Mouse (Mus musculus): ENCODE data around the gene Golga2. TPM values are rescaled to one million over a fixed set of nuclear protein-coding genes. Genes with fewer than 3 reads are reported as not detected.

Gene Golga2
- total and polyA plus RNA-seq, 3 experiments = 15.4 to 27.1 (median 23.0) TPM

DNA sequence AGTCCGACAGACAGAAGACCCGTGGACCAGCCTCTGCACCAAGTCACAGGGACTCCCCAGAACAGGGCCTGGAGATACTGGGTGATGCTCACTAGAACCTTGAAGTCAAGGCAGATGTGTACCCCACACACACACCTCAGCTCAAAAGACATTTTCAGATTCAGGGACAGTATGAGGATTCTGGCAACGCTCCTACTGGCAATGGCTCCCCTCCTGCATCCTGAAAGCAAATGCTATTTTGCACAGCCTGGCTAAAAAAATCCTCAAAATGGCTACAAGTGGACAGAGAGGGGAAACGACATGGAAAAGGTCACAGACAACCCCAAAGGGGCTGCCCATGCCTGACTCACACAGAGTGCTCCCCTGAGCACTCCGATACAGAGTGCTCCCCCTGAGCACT, 45.0 kb downstream of the Golga2 start:
- H3K27me3 ChIP-seq (replicated peaks) = peaks cover 97% of the 10 kb centered on the region
- H3K27ac ChIP-seq (ENCODE audit: insufficient read depth, low read depth) = no peak overlapping the region
- in situ Hi-C loops (cut with MboI; ENCODE audit: low pct_ligation_motif_present, low pct_unique_long_range_greater_than_20kb, low sequenced_read_pairs) (no loop called here), dilution Hi-C loops (cut with MboI; ENCODE audit: extremely low pct_ligation_motif_present, extremely low pct_unique_long_range_greater_than_20kb, low sequenced_read_pairs) (no loop called here)
- no peaks in the 10 kb centered on the region for H3K4me1 ChIP-seq (ENCODE audit: control insufficient read depth in 1 of 2, insufficient read depth in 2 of 2)
- H3K79me2 ChIP-seq (replicated peaks; ENCODE audit: control insufficient read depth, extremely low read depth, insufficient read depth, poor library complexity, severe bottlenecking) = no peaks in the 10 kb centered on the region
- H3K9me3 ChIP-seq (replicated peaks; ENCODE audit: low read length) = no peaks in the 10 kb centered on the region
- H3K4me2 ChIP-seq (ENCODE audit: insufficient read depth, low read depth, poor library complexity, severe bottlenecking) = no peak overlapping the region
- H3K4me3 ChIP-seq (replicated peaks in 1 of 3; ENCODE audit: low read depth in 2 of 3, low read length in 2 of 3, poor library complexity in 1 of 3) = no peak overlapping the region
- no peaks in the 10 kb centered on the region for H3K36me3 ChIP-seq (replicated peaks in 1 of 2; ENCODE audit: control insufficient read depth in 1 of 2, insufficient read depth in 1 of 2, low read length in 1 of 2)
- H3K9ac ChIP-seq (ENCODE audit: insufficient read depth, low read depth) = no peak overlapping the region
- TF ChIP-seq MYC (IDR thresholded peaks at IDR 0.05; ENCODE audit: low read depth, low read length) (no peak), JUN (IDR thresholded peaks at IDR 0.05; ENCODE audit: insufficient read depth, low read depth, low read length) (no peak), MXI1 (IDR thresholded peaks at IDR 0.05; ENCODE audit: low read depth, low read length) (no peak), RCOR1 (conservative IDR thresholded peaks at IDR 0.05; ENCODE audit: low read depth, low read length) (no peak), ELF1 (IDR thresholded peaks at IDR 0.05; ENCODE audit: low read depth, low read length) (no peak), PAX5 (IDR thresholded peaks at IDR 0.05; ENCODE audit: low read length) (no peak), TCF12 (IDR thresholded peaks at IDR 0.05; ENCODE audit: low read depth, low read length) (no peak), POLR2AphosphoS2 (IDR thresholded peaks at IDR 0.05; ENCODE audit: low read depth, low read length) (no peak), CHD2 (IDR thresholded peaks at IDR 0.05; ENCODE audit: low read length) (no peak), BHLHE40 (IDR thresholded peaks at IDR 0.05; ENCODE audit: low read depth, low read length) (no peak), JUND (conservative IDR thresholded peaks at IDR 0.05; ENCODE audit: low read depth, low read length) (no peak), POLR2A (IDR thresholded peaks at IDR 0.05; ENCODE audit: low read depth, low read length) (no peak), KAT2A (IDR thresholded peaks at IDR 0.05; ENCODE audit: insufficient replicate concordance, low read length) (no peak), EP300 (IDR thresholded peaks at IDR 0.05; ENCODE audit: low read length) (no peak), GABPA (IDR thresholded peaks at IDR 0.05; ENCODE audit: insufficient replicate concordance, low read depth, low read length) (no peak), UBTF (IDR thresholded peaks at IDR 0.05; ENCODE audit: low read depth, low read length) (no peak)
- DNase-seq (ENCODE audit: extremely low read depth) = no peak

GRCm38 (mm10) chr2:32335888-32336287, 48.7 kb downstream of the Golga2 start:
- Histone ChIP-seq H3K27me3 (replicated peaks) (peaks cover 88% of the 10 kb centered on the region), H3K4me2 (ENCODE audit: insufficient read depth, low read depth, poor library complexity, severe bottlenecking) (no peak overlapping the region), H3K9me3 (replicated peaks; ENCODE audit: low read length) (peaks cover 7% of the 10 kb centered on the region), H3K36me3 (replicated peaks in 1 of 2; ENCODE audit: control insufficient read depth in 1 of 2, insufficient read depth in 1 of 2, low read length in 1 of 2) (no peaks in the 10 kb centered on the region), H3K9ac (ENCODE audit: insufficient read depth, low read depth) (no peak overlapping the region), H3K4me1 (ENCODE audit: control insufficient read depth in 1 of 2, insufficient read depth in 2 of 2) (no peaks in the 10 kb centered on the region), H3K79me2 (replicated peaks; ENCODE audit: control insufficient read depth, extremely low read depth, insufficient read depth, poor library complexity, severe bottlenecking) (no peaks in the 10 kb centered on the region), H3K27ac (ENCODE audit: insufficient read depth, low read depth) (no peak overlapping the region), H3K4me3 (replicated peaks in 1 of 3; ENCODE audit: low read depth in 2 of 3, low read length in 2 of 3, poor library complexity in 1 of 3) (no peak overlapping the region)
- dilution Hi-C loops (cut with MboI; ENCODE audit: extremely low pct_ligation_motif_present, extremely low pct_unique_long_range_greater_than_20kb, low sequenced_read_pairs) = no loop called here
- in situ Hi-C loops (cut with MboI; ENCODE audit: low pct_ligation_motif_present, low pct_unique_long_range_greater_than_20kb, low sequenced_read_pairs) = no loop called here
- no peak for DNase-seq (ENCODE audit: extremely low read depth)
- TF ChIP-seq KAT2A (IDR thresholded peaks at IDR 0.05; ENCODE audit: insufficient replicate concordance, low read length) = no peak
- no peak for TF ChIP-seq ZNF384 (IDR thresholded peaks at IDR 0.05; ENCODE audit: low read depth, low read length)
- no peak for TF ChIP-seq UBTF (IDR thresholded peaks at IDR 0.05; ENCODE audit: low read depth, low read length)
- no peak for TF ChIP-seq ZKSCAN1 (IDR thresholded peaks at IDR 0.05; ENCODE audit: borderline replicate concordance, low read depth, low read length)
- no peak for TF ChIP-seq RAD21 (IDR thresholded peaks at IDR 0.05; ENCODE audit: low read depth, low read length)
- no peak for TF ChIP-seq SMC3 (IDR thresholded peaks at IDR 0.05; ENCODE audit: low read depth, low read length)
- no peak for TF ChIP-seq ELF1 (IDR thresholded peaks at IDR 0.05; ENCODE audit: low read depth, low read length)
- TF ChIP-seq RCOR1 (conservative IDR thresholded peaks at IDR 0.05; ENCODE audit: low read depth, low read length) = no peak
- no peak for TF ChIP-seq MAX (IDR thresholded peaks at IDR 0.05; ENCODE audit: low read length)
- TF ChIP-seq MAFK (IDR thresholded peaks at IDR 0.05; ENCODE audit: insufficient replicate concordance, low read length) = no peak
- no peak for TF ChIP-seq MYC (IDR thresholded peaks at IDR 0.05; ENCODE audit: low read depth, low read length)
- no peak for TF ChIP-seq IRF4 (IDR thresholded peaks at IDR 0.05; ENCODE audit: low read depth, low read length)
- no peak for TF ChIP-seq USF2 (conservative IDR thresholded peaks at IDR 0.05; ENCODE audit: low read depth, low read length)
- no peak for TF ChIP-seq TCF12 (IDR thresholded peaks at IDR 0.05; ENCODE audit: low read depth, low read length)
